In the genomic region with DNA sequence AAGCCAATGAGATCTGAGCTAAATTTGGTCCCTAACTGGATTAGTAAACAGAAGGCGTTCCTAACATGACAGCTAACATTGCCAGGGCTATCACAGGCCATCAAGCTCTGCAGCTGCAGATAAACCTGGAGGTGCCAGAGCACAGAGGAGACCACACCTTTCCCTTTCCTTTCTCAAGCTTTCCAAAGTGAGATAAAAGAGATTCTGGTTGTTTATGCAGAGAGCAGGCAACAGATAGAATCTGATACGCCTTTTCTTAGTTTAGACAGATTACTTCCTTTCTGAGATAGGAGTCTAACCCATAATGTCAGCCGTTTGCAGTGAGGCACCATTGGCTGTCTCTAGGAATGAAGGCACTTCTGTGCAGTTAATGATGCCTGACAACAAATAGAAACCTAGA, we compare ENCODE assay signal across 20 mouse cellular contexts.
DNase-seq lines count a peak whose midpoint lies in the region; ATAC-seq and TF ChIP-seq lines count a peak whose summit lies in the region.
"Had no signal": no experiment of that assay in that cellular context is flagged by ENCODE, and none has a peak within 500 bp of the region (broad histone marks: within the 10 kb centered on the region; RNA-seq: fewer than 3 reads in every experiment).

No protein-coding gene starts in this region.

- no peaks in the 10 kb centered on the region for H3K9me3 ChIP-seq in forebrain, embryonic 13.5 days (replicated peaks)
- H3K9me3 ChIP-seq: embryonic facial prominence, embryonic 15.5 days; forebrain, embryonic 10.5 days; heart, embryonic 15.5 days; hindbrain, embryonic 12.5 days; limb, embryonic 10.5 days had no signal

- peak; percentile 43 for DNase-seq in kidney, adult 11 months
- no peak for DNase-seq in kidney, postnatal 4 days
- peak; percentile 18 to 28 for DNase-seq in lung, adult 18-20 months
- DNase-seq in lung, adult 2 months = no peak
- DNase-seq in lung, postnatal 10 days = peak; percentile 9
- no peak for DNase-seq in cerebellum, adult 11-12 months
- DNase-seq: cerebellum, postnatal 10 days; embryo, embryonic 11 days; gastrocnemius, postnatal 14 days; retina, postnatal 1 day had no signal

- no peak for TF ChIP-seq CTCF in lung, adult 2 months (IDR thresholded peaks at IDR 0.05; ENCODE audit: insufficient read depth, low read length)

- no peak overlapping the region for H3K9ac ChIP-seq in forebrain, embryonic 13.5 days
- H3K9ac ChIP-seq: embryonic facial prominence, embryonic 15.5 days; heart, embryonic 15.5 days; hindbrain, embryonic 12.5 days; liver, embryonic 14.5 days had no signal

- TF ChIP-seq POLR2A in lung, adult 2 months (IDR thresholded peaks at IDR 0.05; ENCODE audit: borderline replicate concordance, extremely low read depth, low read depth, low read length) = no peak

- WGBS in lung, adult 2 months = 28% methylated on average over 3 of the region's 3 CpGs
- WGBS in forebrain, embryonic 13.5 days = 88% methylated on average over 3 of the region's 3 CpGs

- ATAC-seq in forebrain, embryonic 13.5 days = no peak
- ATAC-seq: inflammation-experienced regulatory T-cells, adult 6 months; midbrain, embryonic 16.5 days had no signal

- no peak overlapping the region for H3K4me3 ChIP-seq in lung, adult 2 months (replicated peaks; ENCODE audit: extremely low read depth, low read depth, low read length)
- H3K4me3 ChIP-seq in forebrain, embryonic 13.5 days = no peak overlapping the region
- H3K4me3 ChIP-seq: embryonic facial prominence, embryonic 15.5 days; forebrain, embryonic 10.5 days; heart, embryonic 15.5 days; hindbrain, embryonic 12.5 days; left cerebral cortex, adult 2 months; limb, embryonic 10.5 days had no signal

- H3K4me1 ChIP-seq in lung, adult 2 months (ENCODE audit: control insufficient read depth, insufficient read depth, low read length) = peaks cover 3% of the 10 kb centered on the region
- no peaks in the 10 kb centered on the region for H3K4me1 ChIP-seq in forebrain, embryonic 13.5 days
- H3K4me1 ChIP-seq: embryonic facial prominence, embryonic 15.5 days; forebrain, embryonic 10.5 days; hindbrain, embryonic 12.5 days; limb, embryonic 10.5 days had no signal

- H3K36me3 ChIP-seq in forebrain, embryonic 13.5 days (ENCODE audit: poor library complexity, severe bottlenecking) = no peaks in the 10 kb centered on the region
- H3K36me3 ChIP-seq: embryonic facial prominence, embryonic 15.5 days; forebrain, embryonic 10.5 days; heart, embryonic 15.5 days; hindbrain, embryonic 12.5 days; limb, embryonic 10.5 days had no signal

- no peak overlapping the region for H3K4me2 ChIP-seq in forebrain, embryonic 13.5 days
- H3K4me2 ChIP-seq: embryonic facial prominence, embryonic 15.5 days; heart, embryonic 15.5 days; hindbrain, embryonic 12.5 days had no signal

- H3K27me3 ChIP-seq in forebrain, embryonic 13.5 days = no peaks in the 10 kb centered on the region
- H3K27me3 ChIP-seq: embryonic facial prominence, embryonic 15.5 days; heart, embryonic 15.5 days; hindbrain, embryonic 12.5 days had no signal

- H3K27ac ChIP-seq in forebrain, embryonic 13.5 days = no peak overlapping the region
- H3K27ac ChIP-seq: embryonic facial prominence, embryonic 15.5 days; forebrain, embryonic 10.5 days; heart, embryonic 15.5 days; hindbrain, embryonic 12.5 days; left cerebral cortex, adult 2 months; limb, embryonic 10.5 days; liver, embryonic 14.5 days had no signal

Comparison
In these comparisons a context has a peak if more than half of its experiments do, and no peak if none do; other contexts are left out.
1. DNase-seq: peak in kidney, adult 11 months (single experiment), lung, adult 18-20 months (2 of 2) and lung, postnatal 10 days (single experiment); none in kidney, postnatal 4 days (0 of 2), lung, adult 2 months (single experiment) and cerebellum, adult 11-12 months (single experiment).